Mouse (Mus musculus): ENCODE results near the gene Aox3. TPM values are rescaled to one million over a fixed set of nuclear protein-coding genes. Genes with fewer than 3 reads are reported as not detected.
A peak's percentile ranks its signal among the peaks of the same experiment; 100 is the strongest.

Gene Aox3
- total RNA-seq (2021) = under 1 TPM; 0.16 to 0.31 TPM
- long read RNA-seq, experiment 1 = 0 reads
- long read RNA-seq, experiment 2 = 0 reads

- DNase-seq = peak; percentile 67
Measured at GRCm38 (mm10) chr1:58112880-58113279, at the start of gene Aox3. Gene Aox3, plus strand, starts transcription at chr1:58113130.

DNA sequence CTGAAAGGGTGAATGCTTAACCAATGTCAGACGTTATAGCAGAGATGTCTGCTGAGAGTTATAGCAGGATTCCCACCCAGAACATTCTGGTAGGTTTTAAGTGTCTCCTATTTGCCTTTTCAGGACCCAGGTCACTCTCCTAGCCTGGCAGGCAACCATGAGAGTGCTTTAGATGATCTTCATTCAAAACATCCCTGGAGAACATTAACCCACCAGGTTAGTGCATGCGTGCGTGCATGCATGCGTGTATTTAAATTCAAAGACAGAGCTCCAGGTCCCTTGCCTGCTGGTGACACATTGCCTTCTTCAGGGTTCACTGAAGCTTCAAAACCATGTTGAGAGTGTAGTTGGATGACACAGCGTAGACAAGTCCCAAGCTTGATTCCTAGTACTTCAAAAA is 47.8 kb upstream of the Aox3 start:
- DNase-seq = no peak

DNA sequence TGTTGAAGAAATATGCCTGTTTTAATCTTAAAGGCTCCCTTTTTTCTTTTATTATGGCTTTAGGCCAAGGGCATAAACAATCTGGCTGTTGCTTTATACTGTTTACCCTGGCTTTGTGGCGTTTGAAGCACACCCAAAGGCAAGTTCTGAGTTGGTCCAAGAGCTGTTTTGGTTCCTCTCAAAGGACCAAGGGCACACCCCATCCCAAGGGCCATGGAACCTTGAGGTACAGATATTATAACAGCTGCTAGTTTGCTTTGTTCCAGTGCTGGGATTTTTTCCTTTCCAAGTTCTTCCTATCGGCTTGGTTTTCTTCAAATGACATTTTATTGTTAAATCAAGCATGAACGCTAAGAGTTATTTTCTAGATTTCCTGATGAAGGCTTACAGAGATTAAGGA is 47.3 kb upstream of the Aox3 start:
- no peak for DNase-seq

GRCm38 (mm10) chr1:58069181-58069580 is 43.7 kb upstream of the Aox3 start:
- no peak for DNase-seq

DNA sequence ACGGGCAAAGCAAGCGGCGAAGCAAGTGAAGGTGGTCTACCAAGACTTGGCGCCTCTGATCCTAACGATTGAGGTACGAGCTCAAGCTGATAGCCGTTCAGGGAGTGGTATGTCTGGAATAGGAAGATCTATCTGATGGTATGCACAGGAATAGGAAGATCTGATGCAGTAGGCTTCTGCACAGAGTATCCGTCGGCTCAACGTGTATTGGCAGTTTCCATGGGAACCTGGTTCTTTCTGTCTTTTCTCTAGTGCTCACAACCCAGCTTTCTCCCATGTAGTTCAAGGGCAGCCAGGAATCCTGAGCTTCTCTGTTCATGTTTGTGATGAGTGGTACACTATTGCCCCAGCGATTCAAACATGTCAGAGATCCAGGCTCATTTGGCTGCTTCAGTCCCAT is 42.8 kb upstream of the Aox3 start:
- no peak for DNase-seq

- DNase-seq = no peak
Measured at GRCm38 (mm10) chr1:58071006-58071405, 41.9 kb upstream of the Aox3 start.

GRCm38 (mm10) chr1:58071509-58071908 is 41.4 kb upstream of the Aox3 start:
- DNase-seq = no peak

DNA sequence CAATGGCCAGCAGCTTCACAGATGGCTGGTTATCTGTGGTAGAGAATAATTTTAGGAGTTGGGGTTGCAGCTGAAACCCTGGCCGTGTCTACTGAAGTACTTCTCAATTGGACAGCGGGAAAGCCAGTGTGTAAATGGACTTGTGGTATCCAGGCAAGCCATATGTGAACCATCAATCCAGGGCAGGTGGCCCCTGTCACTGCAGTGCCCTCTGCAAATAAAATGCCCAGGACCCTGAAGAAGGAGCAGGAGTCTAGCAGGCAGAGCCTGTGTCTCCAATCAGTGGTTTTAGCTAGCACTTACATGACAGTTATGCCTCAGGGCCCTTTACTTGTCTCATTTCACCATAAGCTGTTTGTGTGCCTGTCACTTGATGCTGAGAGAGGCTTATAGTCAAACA is 40.5 kb upstream of the Aox3 start:
- no peak for DNase-seq

GRCm38 (mm10) chr1:58072991-58073730 is 39.8 kb upstream of the Aox3 start:
- DNase-seq = no peak

- DNase-seq = no peak
Measured at GRCm38 (mm10) chr1:58074266-58074665, 38.7 kb upstream of the Aox3 start.

DNA sequence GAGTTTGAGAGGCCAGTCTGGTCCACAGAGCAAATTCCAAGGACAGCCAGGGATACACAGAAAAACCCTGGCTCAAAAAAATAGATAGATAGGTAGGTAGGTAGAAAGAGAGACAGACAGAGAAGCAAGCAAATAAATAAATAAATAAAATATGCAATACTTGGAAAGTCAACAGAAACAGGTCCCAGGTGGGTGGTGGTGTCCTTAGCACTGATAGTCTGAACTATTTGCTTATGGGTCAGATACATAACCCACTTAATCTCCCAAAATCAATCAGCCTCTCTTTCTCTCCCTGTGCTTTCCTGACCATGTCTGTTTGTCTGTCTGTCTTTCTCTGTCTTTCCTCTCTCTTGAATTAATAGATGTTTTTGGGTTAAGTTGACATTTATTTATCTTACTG is 35.0 kb upstream of the Aox3 start:
- no peak for DNase-seq

DNA sequence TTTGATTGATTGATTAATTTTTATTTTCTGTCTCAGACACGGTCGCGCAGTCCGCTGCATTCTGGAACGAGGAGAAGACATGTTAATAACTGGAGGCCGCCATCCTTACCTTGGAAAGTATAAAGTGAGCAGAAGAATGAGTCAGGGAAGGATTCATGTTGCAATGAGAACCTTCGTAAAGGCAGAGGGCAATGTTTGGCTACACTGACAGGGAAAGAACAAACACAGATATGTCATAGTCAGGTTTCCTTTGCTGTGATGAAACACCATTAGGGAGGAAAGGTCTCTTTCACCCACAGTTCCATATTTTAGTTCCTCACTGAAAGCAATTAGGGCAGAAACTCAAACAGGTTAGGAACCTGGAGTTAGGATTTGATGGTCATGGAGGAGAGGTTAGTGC is 34.5 kb upstream of the Aox3 start:
- no peak for DNase-seq

DNA sequence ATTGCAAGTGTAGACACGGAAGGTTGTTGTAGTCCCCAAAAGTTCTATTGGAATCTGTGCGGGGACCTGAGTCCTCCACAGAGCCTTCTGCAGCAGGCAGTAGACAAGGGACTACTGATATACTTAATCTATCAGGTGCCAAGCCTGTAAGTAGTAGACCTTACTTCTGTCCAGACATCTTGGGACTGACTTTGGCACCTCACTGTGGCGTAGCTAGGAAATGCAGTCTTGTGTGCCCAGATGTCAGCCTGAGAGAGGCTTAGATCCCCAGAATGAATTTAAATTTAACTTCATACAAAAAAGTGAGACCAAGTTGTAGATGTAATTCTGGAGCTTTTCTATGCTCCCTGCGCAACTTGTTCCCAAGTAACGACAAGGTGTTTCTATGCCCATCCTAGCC is 33.2 kb upstream of the Aox3 start:
- no peak for DNase-seq

- DNase-seq = no peak
Measured at GRCm38 (mm10) chr1:58080446-58080845, 32.5 kb upstream of the Aox3 start.

GRCm38 (mm10) chr1:58081356-58081755 is 31.6 kb upstream of the Aox3 start:
- DNase-seq = no peak

DNA sequence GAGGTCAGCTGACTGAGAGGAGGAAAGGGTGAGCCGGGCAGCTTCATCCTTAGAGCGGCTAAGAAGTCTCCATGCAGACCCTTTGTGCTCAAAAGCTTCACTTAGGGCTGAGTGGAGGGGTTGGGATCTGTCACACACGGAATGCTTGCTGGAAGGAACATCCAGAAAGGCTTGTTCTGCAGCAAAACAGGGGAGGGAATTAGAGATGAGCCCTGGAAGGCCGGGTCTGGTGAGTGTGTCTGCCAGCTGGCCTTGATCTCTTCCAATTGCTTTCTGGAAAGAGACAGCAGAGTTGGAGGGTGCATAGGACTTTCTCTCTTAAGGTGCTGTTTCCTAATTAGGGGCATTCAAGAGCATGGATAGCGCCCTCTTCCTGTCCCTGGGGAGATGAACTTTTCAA is 23.6 kb upstream of the Aox3 start:
- peak; percentile 34 for DNase-seq

DNA sequence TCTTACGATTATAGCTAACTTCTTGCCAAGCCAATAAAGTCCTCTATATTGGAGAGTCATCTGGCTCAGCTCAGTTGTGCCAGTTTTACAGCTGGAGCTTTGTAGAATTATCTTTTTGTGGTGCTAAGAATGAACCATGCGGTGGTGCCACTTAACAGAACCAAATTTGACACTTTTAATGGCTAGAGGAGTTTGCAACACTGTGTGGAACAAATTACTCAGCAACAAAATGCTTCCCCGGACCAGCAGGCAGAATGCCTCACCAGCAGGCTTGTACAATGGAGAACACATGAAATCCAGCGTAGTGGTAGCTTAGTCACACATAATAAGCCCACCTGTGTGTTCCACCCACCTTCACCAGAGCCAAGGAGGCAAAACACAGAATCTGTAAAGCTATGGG is 22.7 kb upstream of the Aox3 start:
- DNase-seq = no peak

- DNase-seq = no peak
Measured at GRCm38 (mm10) chr1:58091213-58091612, 21.7 kb upstream of the Aox3 start.

- DNase-seq = no peak
Measured at GRCm38 (mm10) chr1:58091992-58092560, 20.9 kb upstream of the Aox3 start.

DNA sequence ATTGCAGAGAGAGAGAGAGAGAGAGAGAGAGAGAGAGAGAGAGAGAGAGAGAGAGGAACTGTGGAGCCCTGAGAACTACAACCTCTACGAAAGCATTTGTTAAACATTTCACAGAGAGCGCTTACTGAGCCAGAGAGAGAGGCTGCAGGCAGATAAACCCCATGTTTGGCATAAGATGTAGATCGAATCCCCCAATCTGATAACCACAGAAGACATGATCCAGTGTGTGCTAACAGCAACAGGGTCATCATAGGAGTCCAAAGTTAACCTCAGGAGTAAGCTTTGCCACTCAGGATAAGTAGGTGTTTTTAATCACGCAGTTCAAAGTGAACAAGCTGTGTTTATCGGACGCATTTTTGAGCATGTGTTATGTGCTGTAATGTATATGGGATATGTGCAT is 15.6 kb upstream of the Aox3 start:
- no peak for DNase-seq

- no peak for DNase-seq
Measured at GRCm38 (mm10) chr1:58099119-58099518, 13.8 kb upstream of the Aox3 start.

DNA sequence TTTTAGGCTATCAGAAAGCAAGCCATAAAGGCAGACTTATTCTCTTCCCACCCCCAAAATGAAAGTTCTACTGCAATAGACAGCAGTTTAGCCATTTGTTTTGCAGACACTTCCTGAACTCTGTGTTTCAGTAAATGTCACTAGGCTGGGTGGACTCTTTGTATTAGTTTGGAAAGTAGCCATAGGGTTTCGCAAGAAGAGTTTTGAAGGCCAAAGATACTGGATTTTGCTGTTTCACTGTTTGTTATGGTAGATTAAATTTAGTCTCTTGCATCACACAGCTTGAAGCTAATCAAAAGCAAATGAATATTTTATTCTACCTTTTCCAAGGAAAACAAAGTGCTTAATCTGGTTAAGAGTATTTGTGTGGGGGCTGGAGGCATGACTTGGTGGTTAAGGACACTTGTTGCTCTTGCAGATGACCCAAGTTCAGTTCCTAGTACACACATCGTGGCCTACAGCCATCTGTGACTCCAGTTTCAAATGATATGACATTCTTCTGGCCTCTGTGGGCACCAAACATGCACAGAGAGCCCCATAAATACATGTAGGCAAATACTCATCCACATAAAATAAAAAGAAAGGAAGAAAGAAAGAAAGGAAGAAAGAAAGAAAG is 11.3 kb upstream of the Aox3 start:
- DNase-seq = no peak

DNA sequence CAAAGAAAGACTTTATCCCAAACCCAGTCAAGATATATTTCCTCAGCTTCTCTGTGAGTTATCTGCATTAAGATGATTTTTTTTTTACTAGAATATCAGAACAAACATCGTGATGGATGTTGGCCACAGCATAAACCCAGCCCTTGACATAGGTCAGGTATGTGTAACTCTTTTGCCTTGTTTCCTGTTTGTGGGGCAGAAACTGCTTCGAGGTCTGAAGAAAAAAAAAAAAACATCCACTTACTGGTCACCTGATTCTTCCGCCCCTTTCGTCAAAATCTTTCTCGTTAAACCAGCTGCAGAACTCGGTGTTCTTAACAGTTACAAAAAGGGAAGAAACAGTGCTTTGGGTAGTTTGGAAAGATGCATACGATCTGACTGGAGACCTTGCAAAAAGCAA is 10.4 kb upstream of the Aox3 start:
- DNase-seq = no peak

DNA sequence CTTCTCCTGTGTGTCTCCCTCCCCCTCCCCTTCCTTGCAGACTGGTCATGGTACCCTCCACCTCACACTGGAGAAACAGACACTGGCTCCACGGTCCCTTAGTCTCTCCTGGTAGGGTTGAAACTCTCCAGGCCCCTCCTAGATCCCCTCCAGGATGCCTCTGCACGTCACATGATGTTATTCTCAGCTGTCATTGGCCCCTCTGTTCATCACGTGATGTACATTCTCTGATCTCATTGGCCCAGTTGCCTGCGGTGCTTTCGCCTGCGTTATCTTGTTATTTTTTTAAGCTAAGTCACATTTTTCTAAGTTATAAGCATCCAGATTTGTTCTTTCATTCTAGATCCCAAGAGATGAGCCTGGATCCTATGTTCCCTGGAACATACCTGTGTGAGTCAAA is 7.2 kb upstream of the Aox3 start:
- no peak for DNase-seq

Measured in gastrocnemius, postnatal 25 days (tissue).